10 mouse cellular contexts compared by ENCODE assay signal in the genomic region with DNA sequence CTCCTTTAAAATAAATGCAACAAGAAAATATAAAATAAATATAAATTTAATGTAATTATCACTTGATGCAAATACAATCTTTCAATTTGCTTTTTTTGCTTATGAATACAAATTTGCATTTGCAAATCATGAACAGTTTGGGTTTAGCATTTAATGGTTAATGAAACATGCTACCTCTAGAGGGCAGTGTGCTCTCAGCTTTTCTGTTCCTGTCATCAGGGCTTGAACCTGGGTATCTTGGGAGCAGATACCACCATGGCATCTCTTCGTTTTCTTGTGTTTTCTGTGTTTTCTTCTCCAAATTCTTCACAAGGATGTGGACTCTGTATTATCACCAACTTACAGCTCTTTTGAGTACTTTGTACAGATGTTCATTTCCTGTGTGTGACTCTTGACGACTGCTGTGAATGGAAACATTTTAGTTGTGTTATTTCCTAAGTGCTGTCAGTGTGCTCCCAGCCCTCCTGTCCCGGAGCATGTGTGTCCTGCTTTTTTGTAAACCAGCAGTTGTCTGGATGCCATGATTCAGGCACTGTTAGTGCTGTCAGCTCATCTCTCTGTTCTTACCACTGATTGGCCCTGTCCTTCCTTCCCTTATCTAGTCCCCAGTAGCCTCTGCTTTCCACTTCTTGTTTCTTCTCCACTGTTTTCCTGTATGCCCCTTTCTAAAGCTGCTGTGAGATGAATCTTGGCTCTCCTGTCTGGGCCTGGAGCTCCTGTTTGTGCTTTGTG.
DNase-seq lines count a peak whose midpoint lies in the region; ATAC-seq and TF ChIP-seq lines count a peak whose summit lies in the region.
"Had no signal": no experiment of that assay in that cellular context is flagged by ENCODE, and none has a peak within 500 bp of the region (broad histone marks: within the 10 kb centered on the region; RNA-seq: fewer than 3 reads in every experiment).

No protein-coding gene starts in this region.

- TF ChIP-seq POLR2A in heart, adult 2 months (IDR thresholded peaks at IDR 0.05; ENCODE audit: insufficient read depth, low read depth, low read length) = no peak
- TF ChIP-seq POLR2A in thymus, adult 2 months (IDR thresholded peaks at IDR 0.05; ENCODE audit: control insufficient read depth, extremely low read depth, insufficient read depth, low read length, poor library complexity) = no peak
- no peak for TF ChIP-seq POLR2A in cortical plate, adult 2 months (IDR thresholded peaks at IDR 0.05; ENCODE audit: extremely low read depth, insufficient read depth, low read length)

- 0 out of 2 replicates have a peak, but pooled peaks have one; percentile 28 for TF ChIP-seq EP300 in heart, adult 2 months (IDR thresholded peaks at IDR 0.05; ENCODE audit: insufficient read depth, low read depth, low read length)
- no peak for TF ChIP-seq EP300 in liver, embryonic 14.5 days (IDR thresholded peaks at IDR 0.05; ENCODE audit: low read depth)

- no peak for ATAC-seq in liver, embryonic 14.5 days (ENCODE audit: insufficient read depth)
- ATAC-seq in activated CD4-positive, CD25-positive, alpha-beta regulatory T cell, adult 4 months = no peak

- H3K27me3 ChIP-seq in heart, adult 2 months (ENCODE audit: control insufficient read depth, insufficient read depth, low read length) = no peaks in the 10 kb centered on the region
- no peaks in the 10 kb centered on the region for H3K27me3 ChIP-seq in thymus, adult 2 months (ENCODE audit: control insufficient read depth, insufficient read depth, low read length)
- H3K27me3 ChIP-seq in liver, embryonic 14.5 days (ENCODE audit: control insufficient read depth, insufficient read depth, low read length) = no peaks in the 10 kb centered on the region
- H3K27me3 ChIP-seq: embryonic facial prominence, embryonic 15.5 days had no signal

- intact Hi-C loops in heart, adult 2 months (cut with DNase I) = loop anchor here (2.0 to 5.0 kb wide), 3 partner anchors 244 to 324 kb away; no protein-coding TSS in a partner anchor
- intact Hi-C loops in heart, postnatal 25 days (cut with DNase I) = loop anchor here (1.0 to 2.0 kb wide), 2 partner anchors 305 to 325 kb away; no protein-coding TSS in a partner anchor

- H3K79me2 ChIP-seq in heart, adult 2 months (replicated peaks; ENCODE audit: control insufficient read depth, insufficient read depth, low read length) = no peaks in the 10 kb centered on the region

- peak; percentile 94 for TF ChIP-seq CTCF in heart, adult 2 months (IDR thresholded peaks at IDR 0.05)
- TF ChIP-seq CTCF in thymus, adult 2 months (IDR thresholded peaks at IDR 0.05; ENCODE audit: borderline replicate concordance, control insufficient read depth, extremely low read depth, insufficient read depth, low read length, poor library complexity) = no peak
- peak; percentile 75 for TF ChIP-seq CTCF in cortical plate, adult 2 months (IDR thresholded peaks at IDR 0.05; ENCODE audit: extremely low read depth, insufficient read depth, low read length)
- peak; percentile 72 for TF ChIP-seq CTCF in liver, embryonic 14.5 days (IDR thresholded peaks at IDR 0.05; ENCODE audit: low read depth)

- H3K4me1 ChIP-seq in heart, adult 2 months (ENCODE audit: control insufficient read depth, insufficient read depth, low read length) = peaks cover 8% of the 10 kb centered on the region
- H3K4me1 ChIP-seq in thymus, adult 2 months (replicated peaks; ENCODE audit: control insufficient read depth, insufficient read depth, low read length) = no peaks in the 10 kb centered on the region
- H3K4me1 ChIP-seq in cortical plate, adult 2 months (ENCODE audit: control insufficient read depth, insufficient read depth, low read length) = no peaks in the 10 kb centered on the region
- no peaks in the 10 kb centered on the region for H3K4me1 ChIP-seq in liver, embryonic 14.5 days (replicated peaks; ENCODE audit: control insufficient read depth in 2 of 2, insufficient read depth in 2 of 2, low read length in 1 of 2)
- H3K4me1 ChIP-seq: embryonic facial prominence, embryonic 15.5 days; limb, embryonic 15.5 days had no signal

- H3K4me2 ChIP-seq in liver, embryonic 14.5 days (ENCODE audit: low read depth) = no peak overlapping the region
- H3K4me2 ChIP-seq: embryonic facial prominence, embryonic 15.5 days; limb, embryonic 15.5 days had no signal

- H3K9ac ChIP-seq in heart, adult 2 months (ENCODE audit: low read depth, low read length) = no peak overlapping the region
- H3K9ac ChIP-seq in liver, embryonic 14.5 days (replicated peaks) = no peak overlapping the region
- H3K9ac ChIP-seq: embryonic facial prominence, embryonic 15.5 days; limb, embryonic 15.5 days had no signal

- DNase-seq in heart, adult 2 months = no peak
- no peak for DNase-seq in heart, postnatal 25 days (ENCODE audit: low spot score)
- DNase-seq in thymus, adult 2 months = peak; percentile 11
- DNase-seq in thymus, postnatal 36 days = no peak
- DNase-seq in liver, embryonic 14.5 days (ENCODE audit: low read depth in 3 of 3, low spot score in 3 of 3) = peak in 1 of 3 experiments; percentile 33
- no peak for DNase-seq in testis, postnatal 10 days (ENCODE audit: low spot score)

- H3K4me3 ChIP-seq in heart, adult 2 months = no peak overlapping the region
- no peak overlapping the region for H3K4me3 ChIP-seq in thymus, adult 2 months (ENCODE audit: control insufficient read depth, insufficient read depth, low read length)
- no peak overlapping the region for H3K4me3 ChIP-seq in cortical plate, adult 2 months (ENCODE audit: insufficient read depth, low read length)
- no peak overlapping the region for H3K4me3 ChIP-seq in liver, embryonic 14.5 days (ENCODE audit: insufficient read depth in 1 of 2, low read depth in 2 of 2, low read length in 2 of 2)
- H3K4me3 ChIP-seq: embryonic facial prominence, embryonic 15.5 days; limb, embryonic 15.5 days had no signal

- WGBS in heart, adult 2 months = 18% methylated on average over 3 of the region's 3 CpGs
- 55% methylated on average over 3 of the region's 3 CpGs for WGBS in thymus, adult 2 months
- 28% methylated on average over 3 of the region's 3 CpGs for whole genome bisulfite sequencing in liver, embryonic 14.5 days (ENCODE audit: insufficient replicate concordance)

- no peaks in the 10 kb centered on the region for H3K9me3 ChIP-seq in liver, embryonic 14.5 days (ENCODE audit: control insufficient read depth, low read length)
- H3K9me3 ChIP-seq: embryonic facial prominence, embryonic 15.5 days; limb, embryonic 15.5 days had no signal

- H3K36me3 ChIP-seq in heart, adult 2 months (ENCODE audit: control insufficient read depth, insufficient read depth, low read length) = peaks cover 2% of the 10 kb centered on the region; the same call in 1 of the 2 replicates
- H3K36me3 ChIP-seq in thymus, adult 2 months (ENCODE audit: control insufficient read depth, insufficient read depth, low read length) = no peaks in the 10 kb centered on the region
- H3K36me3 ChIP-seq in liver, embryonic 14.5 days (replicated peaks; ENCODE audit: control insufficient read depth, insufficient read depth, low read depth) = no peaks in the 10 kb centered on the region
- H3K36me3 ChIP-seq: embryonic facial prominence, embryonic 15.5 days; limb, embryonic 15.5 days had no signal

- peak overlapping the region; percentile 24; the same call in 1 of the 2 replicates for H3K27ac ChIP-seq in heart, adult 2 months
- H3K27ac ChIP-seq in thymus, adult 2 months (ENCODE audit: control insufficient read depth, insufficient read depth, low read length) = no peak overlapping the region
- H3K27ac ChIP-seq in cortical plate, adult 2 months (ENCODE audit: insufficient read depth, low read length) = no peak overlapping the region
- H3K27ac ChIP-seq in liver, embryonic 14.5 days = no peak overlapping the region
- H3K27ac ChIP-seq: embryonic facial prominence, embryonic 15.5 days; limb, embryonic 15.5 days had no signal
